Mouse (Mus musculus) liver, embryonic 14.5 days (tissue): Measurements from ENCODE around the gene Igf2. TPM values are rescaled to one million over a fixed set of nuclear protein-coding genes. Genes with fewer than 3 reads are reported as not detected.

Experiments
- ATAC-seq: fragments of 200-750 bp; cut with Nextera tagmentation; 2 replicates; pipeline ENCODE4 v1.8.0; 2017; ENCODE audit warnings: moderate number of reproducible peaks, mild to moderate bottlenecking, moderate library complexity; ENCODE audit not compliant: insufficient read depth
- DNase-seq, 3 experiments: peaks; one replicate each; pipeline ENCODE4 v3.0.0-alpha.2; 2012 to 2013; ENCODE audit warnings: low read depth in 3 of 3, low spot score in 3 of 3
- H3K27ac ChIP-seq: fragments of 300-500 bp; sonication (generic); 2 replicates; pipeline ENCODE4 v1.5.1; 2014; ENCODE audit warnings: moderate library complexity, mild to moderate bottlenecking, control low read depth, inconsistent platforms
- H3K27me3 ChIP-seq: fragments of 300-500 bp; sonication (generic); 2 replicates; pipeline ENCODE4 v1.6.1; 2014; ENCODE audit warnings: mild to moderate bottlenecking, low read length, moderate library complexity; ENCODE audit not compliant: control insufficient read depth, insufficient read depth
- H3K36me3 ChIP-seq: fragments of 300-500 bp; sonication (generic); replicated peaks from 2 replicates; pipeline ENCODE4 v1.6.1; 2014; ENCODE audit warnings: low read depth; ENCODE audit not compliant: control insufficient read depth, insufficient read depth
- H3K4me1 ChIP-seq, 2 experiments: fragments of 200-500 bp in 1 of 2; fragments of 300-500 bp in 1 of 2; sonication (generic) in 1 of 2; replicated peaks; 2 replicates each; pipeline ENCODE4 v1.6.1; 2012 to 2014; ENCODE audit warnings: antibody characterized with exemption in 1 of 2, inconsistent platforms in 1 of 2, low read length in 1 of 2; ENCODE audit not compliant: control insufficient read depth in 2 of 2, insufficient read depth in 2 of 2
- H3K4me2 ChIP-seq: fragments of 300-500 bp; sonication (generic); 2 replicates; pipeline ENCODE4 v1.6.1; 2014; ENCODE audit warnings: low read depth, mild to moderate bottlenecking, control low read depth, moderate library complexity
- H3K4me3 ChIP-seq, 2 experiments: fragments of 200-500 bp in 1 of 2; fragments of 300-500 bp in 1 of 2; sonication (generic) in 1 of 2; 2 replicates each; pipeline ENCODE4 v1.5.1; 2012 to 2014; ENCODE audit warnings: low read depth in 2 of 2, low read length in 2 of 2, mild to moderate bottlenecking in 2 of 2, control low read depth in 1 of 2, inconsistent platforms in 1 of 2, moderate library complexity in 1 of 2; ENCODE audit not compliant: insufficient read depth in 1 of 2
- H3K9ac ChIP-seq: fragments of 300-500 bp; sonication (generic); replicated peaks from 2 replicates; pipeline ENCODE4 v1.6.1; 2014; ENCODE audit warnings: mild to moderate bottlenecking, control low read depth, moderate library complexity
- H3K9me3 ChIP-seq: fragments of 300-500 bp; sonication (generic); 2 replicates; pipeline ENCODE4 v1.6.1; 2016; ENCODE audit warnings: low read length, mixed read lengths; ENCODE audit not compliant: control insufficient read depth
- CTCF ChIP-seq: IDR thresholded peaks from 2 replicates; pipeline ENCODE4 v1.5.1; 2016; ENCODE audit warnings: antibody characterized with exemption, low read depth, control low read depth
- EP300 ChIP-seq: IDR thresholded peaks from 2 replicates; pipeline ENCODE4 v1.6.1; 2016; ENCODE audit warnings: antibody characterized with exemption, low read depth
- WGBS: fragments of 180-500 bp; shearing (Covaris S2); extraction: QIAGEN DNeasy Blood & Tissue Kit; methylation state at CpG from one replicate; pipeline ENCODE4 v1.1.7; 2014; ENCODE audit not compliant: insufficient replicate concordance; 5-methylcytosine and 5-hydroxymethylcytosine counted together
- polyA plus RNA-seq, 2 experiments: library from polyadenylated mRNA; depleted of rRNA in 1 of 2; stranded (reverse) in 1 of 2; unstranded in 1 of 2; fragments of >200 nt; fragmentation: Nextera tagmentation in 1 of 2; extraction: Ambion mirVana in 1 of 2; gene quantifications; 2 replicates each; pipeline versions ENCODE4 v1.2.1 to v1.2.3; 2012 to 2014

Gene Igf2
- polyA plus RNA-seq (2012; rRNA removed) = 904 and 960 TPM in 2 replicates
- 416 and 496 TPM in 2 replicates for polyA plus RNA-seq (2014; fragmentation: Nextera tagmentation; extraction: Ambion mirVana)

- Histone ChIP-seq H3K27ac (no peak within 1 kb of the TSS), H3K27me3 (peaks cover 39% of the 10 kb centered on the region), H3K4me1 (no peaks in the 10 kb centered on the region), H3K4me2 (no peak within 1 kb of the TSS), H3K9me3 (peaks cover 8% of the 10 kb centered on the region), H3K36me3 (no peaks in the 10 kb centered on the region), H3K9ac (no peak within 1 kb of the TSS), H3K4me3 (no peak within 1 kb of the TSS)
- DNase-seq = no peak
- 0 out of 2 replicates have a peak, but pooled peaks have one; percentile 7 for ATAC-seq
- whole genome bisulfite sequencing = 31% methylated on average over 2 of the region's 2 CpGs
- no peak for TF ChIP-seq CTCF
- TF ChIP-seq EP300 = no peak
Measured at GRCm38 (mm10) chr7:142666659-142667058, at the start of gene Igf2. TSS of gene Igf2 (minus strand) at chr7:142666816.

- Histone ChIP-seq H3K4me1 (no peaks in the 10 kb centered on the region), H3K9me3 (no peaks in the 10 kb centered on the region), H3K4me3 (no peak overlapping the region), H3K9ac (no peak overlapping the region), H3K27ac (no peak overlapping the region), H3K4me2 (no peak overlapping the region), H3K36me3 (no peaks in the 10 kb centered on the region), H3K27me3 (no peaks in the 10 kb centered on the region)
- ATAC-seq (no peak), DNase-seq (peak in 2 of 3 experiments; percentile 17 to 19)
- WGBS = 17% methylated on average over 8 of the region's 8 CpGs
- TF ChIP-seq CTCF (peak; percentile 77), EP300 (no peak)
Measured at GRCm38 (mm10) chr7:142714783-142715498, 48.3 kb upstream of the Igf2 start.

- Histone ChIP-seq H3K4me3 (no peak overlapping the region), H3K4me2 (no peak overlapping the region), H3K27me3 (no peaks in the 10 kb centered on the region), H3K9me3 (no peaks in the 10 kb centered on the region), H3K27ac (no peak overlapping the region), H3K36me3 (no peaks in the 10 kb centered on the region), H3K9ac (no peak overlapping the region), H3K4me1 (no peaks in the 10 kb centered on the region)
- WGBS = 72% methylated on average over 2 of the region's 2 CpGs
- DNase-seq (no peak), ATAC-seq (no peak)
- no peak for TF ChIP-seq CTCF
- no peak for TF ChIP-seq EP300
Measured at GRCm38 (mm10) chr7:142706873-142707272, 40.3 kb upstream of the Igf2 start.

- no peak for DNase-seq
- 49% methylated on average over 5 of the region's 5 CpGs for WGBS
- no peaks in the 10 kb centered on the region for H3K36me3 ChIP-seq
- no peak overlapping the region for H3K4me3 ChIP-seq
- H3K27me3 ChIP-seq = no peaks in the 10 kb centered on the region
- no peak overlapping the region for H3K9ac ChIP-seq
- TF ChIP-seq EP300 = no peak
- no peak for TF ChIP-seq CTCF
- no peaks in the 10 kb centered on the region for H3K9me3 ChIP-seq
- H3K4me1 ChIP-seq = no peaks in the 10 kb centered on the region
- ATAC-seq = no peak
- no peak overlapping the region for H3K27ac ChIP-seq
- H3K4me2 ChIP-seq = no peak overlapping the region
Measured at GRCm38 (mm10) chr7:142699334-142699860, 32.8 kb upstream of the Igf2 start.

GRCm38 (mm10) chr7:142678611-142679010 is 12.0 kb upstream of the Igf2 start:
- Histone ChIP-seq H3K9me3 (no peaks in the 10 kb centered on the region), H3K9ac (no peak overlapping the region), H3K4me1 (no peaks in the 10 kb centered on the region), H3K27me3 (no peaks in the 10 kb centered on the region), H3K4me2 (no peak overlapping the region), H3K36me3 (no peaks in the 10 kb centered on the region), H3K27ac (no peak overlapping the region), H3K4me3 (no peak overlapping the region)
- ATAC-seq (no peak), DNase-seq (no peak)
- no peak for TF ChIP-seq EP300
- 74% methylated on average over 3 of the region's 3 CpGs for WGBS
